Mouse (Mus musculus) MEL (cell line): ENCODE measurements at regions not wholly inside any gene's neighbourhood (a gene's known extent, or its start where the extent isn't known, plus 50 kb on each side); places are given as distances from the start of the nearest gene placed in this dataset.

ENCODE experiments used
- BHLHE40 ChIP-seq: IDR thresholded peaks from 2 replicates; pipeline ENCODE4 v1.6.1; 2012; ENCODE audit warnings: low read depth, mild to moderate bottlenecking, inconsistent platforms, low read length, improper control_type of control experiment, borderline replicate concordance
- CTCF ChIP-seq, 3 experiments: IDR thresholded peaks in 2 of 3; conservative IDR thresholded peaks in 1 of 3; 2 replicates each; pipeline ENCODE4 v1.5.1; 2011 to 2012; ENCODE audit warnings: low read length in 3 of 3, low read depth in 2 of 3, mild to moderate bottlenecking in 2 of 3, improper control_type of control experiment in 1 of 3, inconsistent platforms in 1 of 3, mixed read lengths in 1 of 3, moderate library complexity in 1 of 3; ENCODE audit not compliant: control insufficient read depth in 1 of 3, insufficient read depth in 1 of 3, poor library complexity in 1 of 3, severe bottlenecking in 1 of 3
- MEF2A ChIP-seq: IDR thresholded peaks from 2 replicates; pipeline ENCODE4 v1.6.1; 2014; ENCODE audit warnings: low read depth, mild to moderate bottlenecking, inconsistent platforms, low read length, improper control_type of control experiment; ENCODE audit not compliant: poor library complexity, insufficient replicate concordance, severe bottlenecking; ENCODE audit errors: extremely low read depth
- POLR2A ChIP-seq, 2 experiments: IDR thresholded peaks; 2 replicates each; pipeline ENCODE4 v1.6.1; 2011 to 2012; ENCODE audit warnings: low read length in 2 of 2, mild to moderate bottlenecking in 2 of 2, control low read depth in 1 of 2, improper control_type of control experiment in 1 of 2, low read depth in 1 of 2, moderate library complexity in 1 of 2; ENCODE audit not compliant: control insufficient read depth in 1 of 2, insufficient read depth in 1 of 2, poor library complexity in 1 of 2
- POLR2AphosphoS2 ChIP-seq: IDR thresholded peaks from 2 replicates; pipeline ENCODE4 v1.6.1; 2011; ENCODE audit warnings: low read length, improper control_type of control experiment
- TBP ChIP-seq: IDR thresholded peaks from 2 replicates; pipeline ENCODE4 v1.8.0; 2011; ENCODE audit warnings: low read depth, low read length, improper control_type of control experiment
- USF2 ChIP-seq, 2 experiments: IDR thresholded peaks; 2 replicates each; pipeline ENCODE4 v1.6.1; 2011 to 2012; ENCODE audit warnings: improper control_type of control experiment in 2 of 2, low read length in 2 of 2, borderline replicate concordance in 1 of 2, inconsistent platforms in 1 of 2, low read depth in 1 of 2, mild to moderate bottlenecking in 1 of 2; ENCODE audit not compliant: insufficient read depth in 1 of 2

DNA sequence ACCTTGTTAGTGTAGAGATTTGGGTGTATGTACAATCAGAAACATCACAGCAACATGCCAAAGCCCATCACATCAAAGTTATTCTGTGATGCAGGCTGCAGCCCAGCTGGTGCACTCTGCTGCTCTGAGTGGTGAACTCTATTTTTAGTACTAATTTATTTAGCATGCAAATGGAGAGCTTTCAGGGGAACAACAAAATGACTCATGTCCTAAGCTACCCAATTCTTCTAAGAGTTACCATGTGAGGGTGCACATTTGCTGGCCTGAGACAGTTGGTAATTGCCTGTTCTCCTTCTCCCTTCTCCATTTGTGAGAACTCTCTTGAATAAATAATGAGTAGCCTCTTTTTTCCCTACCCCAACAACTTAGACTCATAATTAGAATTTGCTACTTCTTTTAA is 599.2 kb downstream of the Sqor start:
- TF ChIP-seq POLR2A (IDR thresholded peaks at IDR 0.05; ENCODE audit: control insufficient read depth in 1 of 2, insufficient read depth in 1 of 2, low read depth in 1 of 2, low read length in 2 of 2, poor library complexity in 1 of 2) = no peak
- no peak for TF ChIP-seq USF2 (IDR thresholded peaks at IDR 0.05; ENCODE audit: borderline replicate concordance in 1 of 2, insufficient read depth in 1 of 2, low read depth in 1 of 2, low read length in 2 of 2)
- no peak for TF ChIP-seq MEF2A
- no peak for TF ChIP-seq CTCF (IDR thresholded peaks at IDR 0.05 in 2 of 3, conservative IDR thresholded peaks at IDR 0.05 in 1 of 3; ENCODE audit: control insufficient read depth in 1 of 3, insufficient read depth in 1 of 3, low read depth in 2 of 3, low read length in 3 of 3, poor library complexity in 1 of 3, severe bottlenecking in 1 of 3)
- TF ChIP-seq BHLHE40 = no peak
- no peak for TF ChIP-seq TBP
- TF ChIP-seq POLR2AphosphoS2 = no peak
